Comparison of ENCODE assay signal across 28 mouse cellular contexts in the genomic region with DNA sequence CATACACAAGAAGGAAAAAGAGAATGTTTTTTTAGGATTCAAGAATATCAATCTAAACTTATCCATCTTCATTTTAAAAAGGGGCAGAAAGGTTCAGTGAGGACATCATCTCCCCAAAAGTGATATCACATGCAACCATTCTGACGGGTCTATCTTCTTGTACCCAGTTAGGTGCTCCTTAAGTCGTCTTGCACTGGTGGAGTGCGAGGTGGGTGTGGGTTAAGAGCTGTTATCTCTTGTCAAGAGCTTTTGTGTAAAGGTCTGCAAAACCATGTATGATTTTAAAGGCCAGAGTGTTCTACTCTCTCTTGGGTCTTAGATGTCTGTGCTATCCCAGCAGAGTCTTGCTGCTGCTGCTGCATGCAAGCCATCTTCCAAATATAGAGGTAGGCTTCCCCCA. TPM values are rescaled to one million over a fixed set of nuclear protein-coding genes. Genes with fewer than 3 reads are reported as not detected.
"Had no signal": no experiment of that assay in that cellular context is flagged by ENCODE, and none has a peak within 500 bp of the region (broad histone marks: within the 10 kb centered on the region; RNA-seq: fewer than 3 reads in every experiment).

No protein-coding gene starts in this region.

- H3K36me3 ChIP-seq: limb, embryonic 10.5 days; limb, embryonic 13.5 days; midbrain, embryonic 10.5 days; neural tube, embryonic 12.5 days; neural tube, embryonic 15.5 days had no signal

- DNase-seq: kidney, adult 2 months; kidney, postnatal 25 days; layer of hippocampus, postnatal 36 days; lung, adult 2 months; midbrain, embryonic 14.5 days; right cerebral cortex, adult 18-20 months; right cerebral cortex, postnatal 14 days; right cerebral cortex, postnatal 4 days; thymus, adult 2 months; thymus, postnatal 14 days; thymus, postnatal 4 days had no signal

- H3K9me3 ChIP-seq: limb, embryonic 10.5 days; limb, embryonic 13.5 days; midbrain, embryonic 10.5 days; neural tube, embryonic 12.5 days; neural tube, embryonic 15.5 days had no signal

- H3K9ac ChIP-seq: limb, embryonic 13.5 days; neural tube, embryonic 12.5 days; neural tube, embryonic 15.5 days had no signal

- H3K4me2 ChIP-seq: limb, embryonic 13.5 days; neural tube, embryonic 12.5 days; neural tube, embryonic 15.5 days had no signal

- H3K27ac ChIP-seq: kidney, postnatal 0 days; limb, embryonic 10.5 days; limb, embryonic 13.5 days; midbrain, embryonic 10.5 days; neural tube, embryonic 12.5 days; neural tube, embryonic 15.5 days had no signal

- H3K27me3 ChIP-seq: limb, embryonic 13.5 days; neural tube, embryonic 12.5 days; neural tube, embryonic 15.5 days had no signal

- ATAC-seq: intestine, postnatal 0 days had no signal

- H3K4me3 ChIP-seq: limb, embryonic 10.5 days; limb, embryonic 13.5 days; midbrain, embryonic 10.5 days; neural tube, embryonic 12.5 days; neural tube, embryonic 15.5 days had no signal

- H3K4me1 ChIP-seq: limb, embryonic 10.5 days; limb, embryonic 13.5 days; midbrain, embryonic 10.5 days; neural tube, embryonic 12.5 days; neural tube, embryonic 15.5 days had no signal

RNA-seq across cellular contexts. Expression of a gene that starts 31.2 kb away (rescaled TPM):
- total RNA-seq: layer of hippocampus, postnatal 10 days; layer of hippocampus, postnatal 36 days; left cerebral cortex, postnatal 25 days; liver, adult 2 months; megakaryocyte, adult 5-6 weeks had no signal
- polyA plus RNA-seq: intestine, embryonic 14.5 days; kidney, adult 2 months; kidney, embryonic 14.5 days; kidney, postnatal 0 days; limb, embryonic 10.5 days; limb, embryonic 13.5 days; liver, adult 2 months; lung, adult 2 months; lung, embryonic 16.5 days; midbrain, embryonic 10.5 days; midbrain, embryonic 14.5 days; neural tube, embryonic 12.5 days; neural tube, embryonic 15.5 days; stomach, embryonic 14.5 days; stomach, postnatal 0 days had no signal

RNA-seq across cellular contexts. Expression of a gene that starts 53.9 kb away (rescaled TPM):
- total RNA-seq: layer of hippocampus, adult 8-10 months; layer of hippocampus, postnatal 10 days; layer of hippocampus, postnatal 36 days; left cerebral cortex, postnatal 25 days; megakaryocyte, adult 5-6 weeks had no signal
- polyA plus RNA-seq: kidney, embryonic 14.5 days; limb, embryonic 10.5 days; limb, embryonic 13.5 days; lung, embryonic 16.5 days; midbrain, embryonic 10.5 days; midbrain, embryonic 14.5 days; neural tube, embryonic 12.5 days; neural tube, embryonic 15.5 days had no signal
